Mouse (Mus musculus) embryo, embryonic 11 days (tissue): ENCODE data around the gene Loxl1.
A peak's percentile ranks its signal among the peaks of the same experiment; 100 is the strongest.

Experiments used
- DNase-seq: peaks from one replicate; pipeline ENCODE4 v3.0.0-alpha.2; 2015

Gene Loxl1

DNA sequence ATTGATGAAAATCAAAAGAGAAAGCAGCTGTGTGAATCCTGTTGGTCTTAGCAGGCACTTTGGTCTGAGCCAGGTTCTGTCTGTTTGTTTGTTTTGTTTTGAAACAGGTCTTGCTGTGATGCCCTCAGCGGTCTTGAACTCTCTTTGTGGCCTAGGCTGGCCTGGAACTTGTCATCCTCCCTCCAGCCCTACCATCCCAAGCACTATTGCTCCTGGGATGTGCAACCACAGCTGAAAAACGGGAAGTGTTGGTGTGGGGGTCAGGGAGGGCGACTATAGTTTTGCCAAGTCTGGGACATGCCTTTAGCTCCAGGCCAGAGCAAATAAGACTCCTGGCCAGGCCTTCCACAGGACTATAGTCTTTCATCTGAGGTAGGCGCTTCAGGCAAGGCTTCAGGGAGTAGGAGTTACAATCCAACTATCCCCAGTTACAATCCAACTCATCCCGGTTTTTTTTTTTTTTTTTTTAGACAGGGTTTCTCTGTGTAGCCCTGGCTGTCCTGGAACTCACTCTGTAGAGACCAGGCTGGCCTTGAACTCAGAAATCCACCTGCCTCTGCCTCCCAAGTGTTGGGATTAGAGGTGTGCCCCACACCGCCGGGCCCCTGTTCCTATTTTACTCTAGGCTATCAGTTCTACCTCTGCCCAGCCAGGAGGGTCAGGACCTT is 64.1 kb downstream of the Loxl1 start:
- DNase-seq = no peak

DNA sequence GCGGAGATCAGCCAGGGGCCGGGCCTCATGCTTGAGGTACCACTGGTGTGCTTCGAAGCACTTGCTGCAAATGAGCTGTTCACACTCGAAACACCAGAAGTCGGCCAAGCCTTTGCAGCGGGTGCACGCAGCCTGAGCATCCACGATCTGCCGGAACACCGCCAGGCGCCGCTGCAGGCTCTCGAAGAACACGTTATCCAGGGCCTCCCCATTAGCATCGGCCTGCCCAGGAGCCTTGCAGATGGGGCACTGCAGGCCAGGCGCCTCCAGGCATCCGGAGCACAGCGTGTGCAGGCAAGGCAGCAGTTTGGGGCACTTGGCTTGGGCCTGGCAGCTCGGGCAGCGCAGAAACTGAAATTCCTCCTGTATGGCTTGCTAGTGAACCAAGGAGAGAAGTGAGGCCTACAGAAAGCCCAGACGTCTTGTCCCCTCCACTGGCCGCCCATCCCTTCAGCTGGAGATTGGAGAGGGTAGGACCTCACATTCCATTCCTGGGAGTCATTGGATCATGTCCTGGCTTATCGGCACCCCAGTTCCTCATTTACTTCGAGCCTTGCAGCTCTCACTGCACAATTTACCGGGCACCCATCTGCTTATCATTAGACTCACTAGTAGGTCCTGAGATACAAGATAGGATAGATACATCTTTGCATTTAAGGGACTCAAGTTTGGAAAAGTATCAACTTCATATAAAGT is 65.8 kb downstream of the Loxl1 start:
- DNase-seq = peak; percentile 91

GRCm38 (mm10) chr9:58246083-58246591 is 66.8 kb downstream of the Loxl1 start:
- no peak for DNase-seq

- no peak for DNase-seq
Observed at GRCm38 (mm10) chr9:58243696-58244095, 69.3 kb downstream of the Loxl1 start.

DNA sequence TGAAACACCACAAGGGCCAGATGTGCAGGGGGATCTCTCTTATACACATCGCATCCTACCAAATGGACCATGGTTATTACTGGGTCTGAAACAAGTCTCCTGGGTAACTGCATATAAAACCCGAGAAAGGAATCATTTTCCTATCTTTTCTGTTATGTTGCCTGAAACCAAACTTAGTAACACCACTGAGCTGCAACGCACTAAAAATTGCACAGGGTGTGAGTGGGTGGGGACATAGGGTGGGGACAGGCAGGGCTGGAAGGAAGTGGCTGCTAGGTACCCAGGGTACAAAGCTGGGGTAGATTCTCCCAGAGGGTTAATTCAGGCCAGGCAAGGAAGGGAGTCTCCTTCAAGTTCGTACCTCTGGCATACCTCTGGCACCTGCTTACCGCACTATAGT is 70.3 kb downstream of the Loxl1 start:
- DNase-seq = no peak

- peak; percentile 37 for DNase-seq
Observed at GRCm38 (mm10) chr9:58241780-58242485, 71.1 kb downstream of the Loxl1 start.
